Mouse (Mus musculus) liver, postnatal 0 days (tissue): Measurements from ENCODE around the gene Gcm2.

Experiments
- CTCF ChIP-seq: sonication (generic); IDR thresholded peaks from 2 replicates; pipeline ENCODE4 v1.5.1; 2016; ENCODE audit warnings: antibody characterized with exemption, low read depth
- EP300 ChIP-seq: IDR thresholded peaks from 2 replicates; pipeline ENCODE4 v1.6.1; 2016; ENCODE audit warnings: antibody characterized with exemption, low read depth, mild to moderate bottlenecking

- TF ChIP-seq CTCF = no peak
- TF ChIP-seq EP300 = no peak
Observed at GRCm38 (mm10) chr13:41051965-41052364, 58.9 kb downstream of the Gcm2 start.
